Mouse (Mus musculus) brown adipose tissue, adult 24 weeks (tissue): ENCODE data around the gene Arv1. TPM values are rescaled to one million over a fixed set of nuclear protein-coding genes. Genes with fewer than 3 reads are reported as not detected.

Experiments used
- H3K27ac ChIP-seq: fragments of 200-500 bp; replicated peaks from 2 replicates; pipeline ENCODE4 v1.5.1; 2012; ENCODE audit warnings: low read depth, mild to moderate bottlenecking, low read length
- H3K4me1 ChIP-seq: fragments of 200-500 bp; 2 replicates; pipeline ENCODE4 v1.6.1; 2012; ENCODE audit warnings: low read length, mixed read lengths; ENCODE audit not compliant: control insufficient read depth, insufficient read depth, insufficient read length
- H3K4me3 ChIP-seq: fragments of 200-500 bp; 2 replicates; pipeline ENCODE4 v1.5.1; 2012; ENCODE audit warnings: low read depth, mild to moderate bottlenecking, low read length, moderate library complexity; ENCODE audit not compliant: insufficient read depth
- polyA plus RNA-seq: library from polyadenylated mRNA; stranded (reverse); fragments of >200 nt; gene quantifications from 2 replicates; pipeline ENCODE4 v1.2.4, GENCODE M21; 2012; ENCODE audit not compliant: missing spikeins, insufficient read depth, insufficient read length

Arv1 gene
- polyA plus RNA-seq, result 5.6 and 9.2 TPM in 2 replicates

- Histone ChIP-seq H3K4me1 (peaks cover 3% of the 10 kb centered on the region; the same call in 1 of the 2 replicates), H3K27ac (peak within 1 kb of the TSS; percentile 68), H3K4me3 (peak within 1 kb of the TSS; percentile 70)
Observed at GRCm38 (mm10) chr8:124721862-124722515, at the start of gene Arv1, which contains the start of gene Ttc13. Gene Arv1, plus strand, starts transcription at chr8:124722139. Gene Ttc13, minus strand, starts transcription at chr8:124721983.

DNA sequence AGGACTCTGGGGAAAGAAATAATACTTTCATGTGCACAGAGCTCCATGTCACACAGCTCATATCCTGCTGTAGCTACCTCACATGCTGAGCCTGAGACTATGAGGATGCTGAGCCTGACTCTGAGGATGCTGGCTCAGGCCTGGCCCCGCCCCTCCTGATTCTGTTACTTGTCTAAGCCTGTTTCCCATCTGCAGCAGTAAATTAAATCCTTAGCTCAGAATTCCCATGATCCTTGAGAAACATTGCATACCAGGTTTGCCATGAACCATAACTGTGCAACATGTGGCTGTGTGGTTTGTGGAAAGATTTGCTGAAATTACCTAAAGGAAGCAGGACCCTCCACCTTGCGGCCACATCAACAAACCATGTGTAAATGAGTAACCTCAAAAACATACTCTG lies 49.6 kb upstream of the Arv1 start:
- Histone ChIP-seq H3K27ac (no peak overlapping the region), H3K4me3 (no peak overlapping the region)

DNA sequence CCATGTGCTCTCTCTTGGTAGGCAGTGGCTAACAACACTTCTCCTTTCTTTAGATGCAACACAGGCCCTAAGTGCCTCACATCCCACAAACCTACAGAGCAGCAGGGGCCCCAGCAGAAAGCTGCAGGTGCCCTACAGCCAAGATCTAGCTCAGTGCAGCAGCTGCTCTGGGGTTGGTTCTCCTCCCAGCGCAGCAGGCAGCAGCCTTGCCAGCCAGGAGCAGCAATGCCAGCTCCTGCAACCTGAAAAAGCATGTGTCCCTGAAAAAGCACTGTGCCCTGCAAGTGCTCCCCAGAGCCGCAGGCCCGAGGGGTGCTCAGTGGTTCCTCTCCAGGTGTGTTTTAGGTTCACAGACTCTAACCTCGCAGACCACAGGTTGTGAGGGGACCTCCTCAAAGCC lies 45.3 kb upstream of the Arv1 start:
- H3K4me3 ChIP-seq, result no peak overlapping the region
- H3K27ac ChIP-seq, result no peak overlapping the region
- no peaks in the 10 kb centered on the region for H3K4me1 ChIP-seq

More for the DNA sequence above, 49.6 kb upstream of the Arv1 start:
- H3K4me1 ChIP-seq, result no peaks in the 10 kb centered on the region

- Histone ChIP-seq H3K4me3 (no peak overlapping the region), H3K4me1 (no peaks in the 10 kb centered on the region), H3K27ac (no peak overlapping the region)
Observed at GRCm38 (mm10) chr8:124677078-124677477, 44.9 kb upstream of the Arv1 start.

DNA sequence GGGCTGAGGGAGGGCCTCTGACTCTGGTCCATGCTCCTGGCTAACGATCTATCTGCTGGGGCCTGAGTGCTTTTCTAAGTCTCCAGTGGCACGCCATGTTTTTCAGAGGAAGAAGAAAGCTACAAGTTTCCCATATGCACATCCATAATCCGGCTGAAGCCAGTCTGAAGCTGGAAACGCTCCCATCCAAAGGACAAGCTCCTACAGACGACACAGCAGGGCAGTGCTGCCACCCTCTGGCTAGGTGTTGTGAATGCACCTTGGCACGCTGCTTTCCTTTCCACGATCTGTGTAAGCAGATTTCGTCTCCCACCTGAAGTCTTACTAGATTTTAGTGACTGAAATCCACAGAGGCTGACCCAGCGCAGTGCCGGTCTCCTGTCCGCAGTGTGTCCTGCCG lies 44.5 kb upstream of the Arv1 start:
- Histone ChIP-seq H3K4me3 (no peak overlapping the region), H3K27ac (no peak overlapping the region), H3K4me1 (no peaks in the 10 kb centered on the region)

- no peaks in the 10 kb centered on the region for H3K4me1 ChIP-seq
- H3K27ac ChIP-seq, result no peak overlapping the region
Observed at GRCm38 (mm10) chr8:124678246-124678645, 43.7 kb upstream of the Arv1 start.

DNA sequence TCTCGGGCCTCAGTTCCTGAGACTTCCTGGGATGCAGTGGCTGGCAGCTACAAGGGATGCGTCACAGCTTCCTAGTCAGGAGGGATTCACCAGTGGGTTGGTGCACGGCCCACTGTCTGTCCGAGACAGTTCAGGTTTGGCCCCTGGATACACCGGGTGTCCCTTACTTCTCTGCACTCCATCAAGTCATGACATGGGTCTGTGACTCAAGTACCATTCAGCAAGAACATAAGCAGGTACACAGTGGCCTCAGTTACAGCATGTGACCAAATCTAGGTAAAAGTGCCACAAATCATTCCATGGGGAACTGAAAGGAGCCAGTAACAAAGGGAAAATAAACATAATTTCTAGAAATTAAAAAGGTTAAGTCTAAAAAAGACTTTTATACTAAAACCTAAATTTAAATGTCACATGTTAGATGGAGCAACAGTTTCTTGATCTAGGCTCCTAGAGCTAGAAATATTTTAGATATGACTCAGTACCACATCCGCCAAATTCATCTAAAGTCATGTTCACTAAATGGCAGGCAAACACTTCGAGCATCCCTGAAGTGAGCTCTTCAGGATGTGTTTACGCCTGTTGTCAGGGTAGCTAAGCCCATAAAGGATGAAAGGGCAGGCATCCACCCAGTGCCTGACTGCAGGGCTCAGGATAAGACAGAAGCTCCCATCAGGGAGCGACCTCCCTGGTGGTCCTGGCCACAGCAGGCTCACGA lies 40.7 kb upstream of the Arv1 start:
- H3K4me3 ChIP-seq, result no peak overlapping the region
- no peaks in the 10 kb centered on the region for H3K4me1 ChIP-seq
- no peak overlapping the region for H3K27ac ChIP-seq

More at GRCm38 (mm10) chr8:124678246-124678645, 43.7 kb upstream of the Arv1 start:
- H3K4me3 ChIP-seq, result no peak overlapping the region

GRCm38 (mm10) chr8:124681792-124682157 lies 40.2 kb upstream of the Arv1 start:
- Histone ChIP-seq H3K4me1 (no peaks in the 10 kb centered on the region), H3K27ac (no peak overlapping the region), H3K4me3 (no peak overlapping the region)

DNA sequence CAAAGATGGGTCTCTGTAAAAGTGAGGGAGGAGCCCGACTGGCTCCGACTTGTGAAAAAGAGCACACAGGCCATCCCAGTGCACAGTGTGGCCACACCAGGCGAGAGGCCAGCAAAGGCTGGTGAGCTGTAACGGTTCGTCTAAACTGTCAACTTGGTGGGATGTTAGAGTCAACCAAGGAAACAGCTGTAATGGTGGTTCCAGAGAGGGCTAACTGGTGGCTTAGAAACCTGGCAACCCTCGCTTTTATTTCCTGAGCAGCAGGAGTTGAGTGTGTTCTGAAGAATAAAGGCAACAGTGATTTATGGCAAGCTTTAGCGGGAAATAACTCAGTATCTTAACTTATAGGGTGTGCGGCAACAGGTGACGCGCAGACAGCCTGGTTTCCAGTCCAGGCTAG lies 39.7 kb upstream of the Arv1 start:
- Histone ChIP-seq H3K4me1 (no peaks in the 10 kb centered on the region), H3K4me3 (no peak overlapping the region), H3K27ac (no peak overlapping the region)

GRCm38 (mm10) chr8:124688899-124689298 lies 33.0 kb upstream of the Arv1 start:
- no peak overlapping the region for H3K4me3 ChIP-seq

GRCm38 (mm10) chr8:124691706-124692105 lies 30.2 kb upstream of the Arv1 start:
- no peaks in the 10 kb centered on the region for H3K4me1 ChIP-seq
- no peak overlapping the region for H3K4me3 ChIP-seq
- no peak overlapping the region for H3K27ac ChIP-seq

More at GRCm38 (mm10) chr8:124688899-124689298, 33.0 kb upstream of the Arv1 start:
- Histone ChIP-seq H3K27ac (no peak overlapping the region), H3K4me1 (no peaks in the 10 kb centered on the region)

GRCm38 (mm10) chr8:124695424-124696100 lies 26.4 kb upstream of the Arv1 start:
- Histone ChIP-seq H3K4me3 (no peak overlapping the region), H3K27ac (no peak overlapping the region), H3K4me1 (peaks cover 6% of the 10 kb centered on the region; the same call in 1 of the 2 replicates)

GRCm38 (mm10) chr8:124700271-124700670 lies 21.7 kb upstream of the Arv1 start:
- Histone ChIP-seq H3K27ac (no peak overlapping the region), H3K4me1 (peaks cover 12% of the 10 kb centered on the region; the same call in 1 of the 2 replicates), H3K4me3 (no peak overlapping the region)

DNA sequence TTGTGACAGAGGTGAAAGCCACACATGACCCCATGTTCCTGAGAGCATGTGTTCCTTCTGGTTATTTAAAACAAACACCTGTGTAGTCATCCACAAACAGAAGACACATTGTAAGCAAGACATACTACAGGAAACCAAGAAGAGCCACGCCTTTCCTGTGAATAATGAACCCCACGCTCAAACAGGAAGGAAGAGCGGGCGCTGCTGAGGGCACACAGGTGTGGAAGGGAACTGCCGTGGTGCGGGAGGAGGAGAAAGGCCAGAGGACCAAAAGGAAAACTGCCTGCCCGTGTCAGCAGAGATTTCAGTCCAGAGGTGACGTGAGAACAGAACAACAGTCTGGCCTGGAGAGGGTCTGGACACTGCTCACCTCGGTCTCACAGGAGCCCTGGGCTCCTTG lies 20.9 kb upstream of the Arv1 start:
- Histone ChIP-seq H3K4me1 (peaks cover 12% of the 10 kb centered on the region; the same call in 1 of the 2 replicates), H3K27ac (no peak overlapping the region), H3K4me3 (no peak overlapping the region)

DNA sequence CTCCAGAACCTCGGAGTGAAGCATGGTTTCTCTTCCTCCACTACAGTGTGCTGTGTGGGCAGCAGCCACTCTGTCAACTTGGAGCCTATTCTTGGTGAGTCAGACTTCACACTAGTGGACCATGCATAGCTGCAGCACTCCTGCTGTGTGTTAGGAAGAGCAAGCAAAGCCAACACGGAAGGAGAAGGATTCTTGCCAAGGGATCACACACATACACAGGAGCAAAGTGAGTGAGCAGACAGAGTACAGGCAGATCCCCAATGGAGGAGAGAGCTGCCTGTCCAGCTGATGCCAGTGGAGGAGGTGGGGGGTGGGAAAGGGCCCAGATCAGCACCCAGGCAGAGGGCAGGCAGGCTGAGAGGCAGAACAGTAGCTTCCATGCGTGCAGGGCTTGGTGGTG lies 19.8 kb upstream of the Arv1 start:
- H3K27ac ChIP-seq, result no peak overlapping the region

More for the DNA sequence above, 19.8 kb upstream of the Arv1 start:
- H3K4me1 ChIP-seq, result peaks cover 12% of the 10 kb centered on the region; the same call in 1 of the 2 replicates
- no peak overlapping the region for H3K4me3 ChIP-seq
